Mouse (Mus musculus) Patski (cell line): ENCODE data around the gene Fhad1. TPM values are rescaled to one million over a fixed set of nuclear protein-coding genes. Genes with fewer than 3 reads are reported as not detected.

Experiments
- ATAC-seq: fragments of 100-300 bp; one replicate; pipeline ENCODE4 v1.8.0; 2021
- CTCF ChIA-PET: fragments of 350-600 bp; sonication (Branson Sonifier 250); formaldehyde crosslinking; loops from one replicate; lab custom pipeline; 2022; ENCODE audit warnings: inconsistent platforms; lab: Charles Lee
- POLR2A ChIA-PET: fragments of 350-600 bp; sonication (Branson Sonifier 250); formaldehyde crosslinking; loops from one replicate; lab custom pipeline; 2022; ENCODE audit warnings: antibody characterized with exemption, inconsistent platforms; lab: Charles Lee
- DNase-seq: peaks from one replicate; pipeline ENCODE4 v3.0.0-alpha.2; 2011; ENCODE audit warnings: low read depth, low spot score
- H3K27me3 ChIP-seq: fragments of 371-371 bp; one replicate; pipeline ENCODE4 v1.5.1; 2021
- CTCF ChIP-seq: fragments of 100-300 bp; IDR thresholded peaks from one replicate; pipeline ENCODE4 v1.5.1; 2021
- in situ Hi-C: fragments of 300-500 bp; cut with MboI; formaldehyde crosslinking; loops from 3 replicates; pipeline ENCODE4 v1.11.1; 2018; ENCODE audit warnings: low pct_unique_long_range_greater_than_20kb, mixed read lengths
- polyA plus RNA-seq: library from polyadenylated mRNA; unstranded; gene quantifications from one replicate; pipeline ENCODE4 v1.2.3, GENCODE M21; 2021

Fhad1 gene
- polyA plus RNA-seq, 1 experiment from 2014 or later, result 0.41 TPM

- no peak for DNase-seq
- ATAC-seq, result no peak
Measured at GRCm38 (mm10) chr4:141913201-141913993, 101.5 kb downstream of the Fhad1 start.

GRCm38 (mm10) chr4:141904710-141905109 is 110.2 kb downstream of the Fhad1 start:
- no peak for DNase-seq
- CTCF ChIA-PET, result no interaction called here
- no peak for ATAC-seq
- TF ChIP-seq CTCF, result no peak
- POLR2A ChIA-PET, result no interaction called here
- no peaks in the 10 kb centered on the region for H3K27me3 ChIP-seq
- in situ Hi-C loops, result no loop called here

More at GRCm38 (mm10) chr4:141913201-141913993, 101.5 kb downstream of the Fhad1 start:
- in situ Hi-C loops, result no loop called here
- H3K27me3 ChIP-seq, result no peaks in the 10 kb centered on the region
- CTCF ChIA-PET, result no interaction called here
- POLR2A ChIA-PET, result no interaction called here
- no peak for TF ChIP-seq CTCF

- in situ Hi-C loops, result no loop called here
- no peak for TF ChIP-seq CTCF
- ChIA-PET CTCF (interaction anchor here (1.0 kb wide), 1 partner anchor 13 kb away, joined by 3 read pairs; no protein-coding TSS in a partner anchor), POLR2A (no interaction called here)
- H3K27me3 ChIP-seq, result no peaks in the 10 kb centered on the region
- ATAC-seq (no peak), DNase-seq (no peak)
Measured at GRCm38 (mm10) chr4:141902479-141902858, 112.4 kb downstream of the Fhad1 start.

GRCm38 (mm10) chr4:141901711-141902478 is 113.0 kb downstream of the Fhad1 start:
- ATAC-seq (no peak), DNase-seq (no peak)
- TF ChIP-seq CTCF, result no peak
- H3K27me3 ChIP-seq, result no peaks in the 10 kb centered on the region
- CTCF ChIA-PET, result interaction anchor here (1.0 kb wide), 1 partner anchor 12 kb away, joined by 3 read pairs; no protein-coding TSS in a partner anchor
- in situ Hi-C loops, result no loop called here
- POLR2A ChIA-PET, result no interaction called here

GRCm38 (mm10) chr4:141900421-141900820 is 114.5 kb downstream of the Fhad1 start:
- CTCF ChIA-PET, result no interaction called here
- ATAC-seq, result no peak
- TF ChIP-seq CTCF, result no peak
- no peak for DNase-seq
- POLR2A ChIA-PET, result no interaction called here
- in situ Hi-C loops, result no loop called here
- H3K27me3 ChIP-seq, result no peaks in the 10 kb centered on the region

GRCm38 (mm10) chr4:141899936-141900335 is 114.9 kb downstream of the Fhad1 start:
- POLR2A ChIA-PET, result interaction anchor here (0.5 kb wide), 1 partner anchor 512 kb away, joined by 3 read pairs; no protein-coding TSS in a partner anchor
- no peaks in the 10 kb centered on the region for H3K27me3 ChIP-seq
- no peak for ATAC-seq
- in situ Hi-C loops, result no loop called here
- CTCF ChIA-PET, result no interaction called here
- no peak for TF ChIP-seq CTCF
- no peak for DNase-seq

GRCm38 (mm10) chr4:141898905-141899304 is 116.0 kb downstream of the Fhad1 start:
- in situ Hi-C loops, result no loop called here
- no peak for TF ChIP-seq CTCF
- CTCF ChIA-PET, result no interaction called here
- DNase-seq, result no peak
- POLR2A ChIA-PET, result no interaction called here
- no peaks in the 10 kb centered on the region for H3K27me3 ChIP-seq
- ATAC-seq, result no peak

GRCm38 (mm10) chr4:141897838-141898237 is 117.0 kb downstream of the Fhad1 start:
- TF ChIP-seq CTCF, result no peak
- DNase-seq (no peak), ATAC-seq (no peak)
- H3K27me3 ChIP-seq, result no peaks in the 10 kb centered on the region
- CTCF ChIA-PET, result no interaction called here
- in situ Hi-C loops, result no loop called here
- POLR2A ChIA-PET, result no interaction called here

- in situ Hi-C loops, result no loop called here
- no peak for DNase-seq
- TF ChIP-seq CTCF, result no peak
- CTCF ChIA-PET, result no interaction called here
- POLR2A ChIA-PET, result no interaction called here
- ATAC-seq, result no peak
- H3K27me3 ChIP-seq, result no peaks in the 10 kb centered on the region
Measured at GRCm38 (mm10) chr4:141897225-141897624, 117.7 kb downstream of the Fhad1 start.

GRCm38 (mm10) chr4:141895772-141896171 is 119.1 kb downstream of the Fhad1 start:
- no peak for ATAC-seq
- DNase-seq, result no peak
- no peak for TF ChIP-seq CTCF
- ChIA-PET POLR2A (interaction anchor here (1.0 kb wide), 1 partner anchor 11 kb away, joined by 8 read pairs; no protein-coding TSS in a partner anchor), CTCF (no interaction called here)
- no peaks in the 10 kb centered on the region for H3K27me3 ChIP-seq
- in situ Hi-C loops, result no loop called here
